ENCODE assay signal across 30 mouse cellular contexts in genomic region chr17:83691379-83691778, GRCm38 (mm10). TPM values are rescaled to one million over a fixed set of nuclear protein-coding genes. Genes with fewer than 3 reads are reported as not detected.
DNase-seq lines count a peak whose midpoint lies in the region; ATAC-seq and TF ChIP-seq lines count a peak whose summit lies in the region.
"Had no signal": no experiment of that assay in that cellular context is flagged by ENCODE, and none has a peak within 500 bp of the region (broad histone marks: within the 10 kb centered on the region; RNA-seq: fewer than 3 reads in every experiment).

No protein-coding gene starts in this region.

- H3K4me2 ChIP-seq in liver, embryonic 13.5 days, result peak overlapping the region; percentile 19; the same call in 1 of the 2 replicates
- no peak overlapping the region for H3K4me2 ChIP-seq in hindbrain, postnatal 0 days (ENCODE audit: low read depth, low read length)
- H3K4me2 ChIP-seq: heart, embryonic 15.5 days; hindbrain, embryonic 13.5 days; limb, embryonic 15.5 days; midbrain, embryonic 13.5 days had no signal

- DNase-seq in G1E (ENCODE audit: low spot score), result peak; percentile 27
- DNase-seq in liver, embryonic 13.5 days, result peak; percentile 55
- DNase-seq in hindbrain, postnatal 0 days (ENCODE audit: low spot score), result no peak
- no peak for DNase-seq in yolk sac, embryonic 10.5 days (ENCODE audit: low spot score)
- DNase-seq in left cerebral cortex, adult 9 months (ENCODE audit: low spot score in 2 of 2), result no peak
- DNase-seq: B cell, adult 2 months; cerebellum, adult 11-12 months; cerebellum, postnatal 10 days; gastrocnemius, postnatal 25 days; heart, adult 2 months; heart, postnatal 36 days; kidney, adult 2 months; kidney, postnatal 25 days; left cerebral cortex, postnatal 4 days; lung, postnatal 4 days had no signal

- no peak for TF ChIP-seq POLR2A in ES-Bruce4 (IDR thresholded peaks at IDR 0.05; ENCODE audit: insufficient read depth, low read length)

- H3K9me3 ChIP-seq in ES-Bruce4 (replicated peaks; ENCODE audit: control insufficient read depth, insufficient read depth, low read length, poor library complexity, severe bottlenecking), result no peaks in the 10 kb centered on the region
- peaks cover 7% of the 10 kb centered on the region for H3K9me3 ChIP-seq in G1E (replicated peaks)
- H3K9me3 ChIP-seq in liver, embryonic 13.5 days (replicated peaks), result 0 out of 2 replicates have a peak, but pooled peaks cover 3% of the 10 kb centered on the region
- no peaks in the 10 kb centered on the region for H3K9me3 ChIP-seq in hindbrain, postnatal 0 days (ENCODE audit: low read length)
- H3K9me3 ChIP-seq: heart, embryonic 15.5 days; hindbrain, embryonic 13.5 days; limb, embryonic 15.5 days; midbrain, embryonic 13.5 days had no signal

- ATAC-seq in G1E (ENCODE audit: extremely low read depth, insufficient number of reproducible peaks, low FRiP score, poor library complexity, severe bottlenecking), result no peak; the same call in 1 of the 2 replicates
- ATAC-seq in liver, embryonic 13.5 days (ENCODE audit: low read depth), result peak; percentile 89
- peak; percentile 63 for ATAC-seq in megakaryocyte-erythroid progenitor cell, adult 5-6 weeks (replicated peaks; ENCODE audit: low FRiP score, low TSS enrichment, poor library complexity, severe bottlenecking)
- no peak for ATAC-seq in hindbrain, postnatal 0 days
- ATAC-seq in cerebellum, adult (ENCODE audit: insufficient number of reproducible peaks, low FRiP score, low TSS enrichment), result no peak
- ATAC-seq: inflammation-experienced regulatory T-cells, adult 6 months; midbrain, embryonic 13.5 days had no signal

- TF ChIP-seq EP300 in ES-Bruce4 (IDR thresholded peaks at IDR 0.05; ENCODE audit: insufficient read depth, low read depth, low read length), result no peak

- TF ChIP-seq CTCF in ES-Bruce4 (IDR thresholded peaks at IDR 0.05; ENCODE audit: low read depth, low read length) (no peak), G1E (IDR thresholded peaks at IDR 0.05; ENCODE audit: low read depth, low read length) (no peak)
- TF ChIP-seq CTCF in hindbrain, postnatal 0 days (IDR thresholded peaks at IDR 0.05; ENCODE audit: low read depth), result no peak

- H3K36me3 ChIP-seq in ES-Bruce4 (ENCODE audit: control insufficient read depth, insufficient read depth, low read length, poor library complexity, severe bottlenecking) (no peaks in the 10 kb centered on the region), G1E (replicated peaks) (no peaks in the 10 kb centered on the region)
- no peaks in the 10 kb centered on the region for H3K36me3 ChIP-seq in liver, embryonic 13.5 days
- no peaks in the 10 kb centered on the region for H3K36me3 ChIP-seq in hindbrain, postnatal 0 days (ENCODE audit: insufficient read depth, low read length)
- H3K36me3 ChIP-seq: embryonic facial prominence, embryonic 10.5 days; forebrain, embryonic 10.5 days; heart, embryonic 15.5 days; hindbrain, embryonic 13.5 days; limb, embryonic 15.5 days; midbrain, embryonic 13.5 days had no signal

- no peaks in the 10 kb centered on the region for H3K27me3 ChIP-seq in ES-Bruce4 (ENCODE audit: control insufficient read depth, insufficient read depth, low read length, poor library complexity, severe bottlenecking)
- H3K27me3 ChIP-seq in G1E (ENCODE audit: insufficient read depth, low read length), result no peaks in the 10 kb centered on the region
- H3K27me3 ChIP-seq in liver, embryonic 13.5 days, result no peaks in the 10 kb centered on the region
- H3K27me3 ChIP-seq in hindbrain, postnatal 0 days (ENCODE audit: insufficient read depth, low read length), result no peaks in the 10 kb centered on the region
- H3K27me3 ChIP-seq: CH12.LX; heart, embryonic 15.5 days; hindbrain, embryonic 13.5 days; limb, embryonic 15.5 days; midbrain, embryonic 13.5 days had no signal

- H3K4me3 ChIP-seq in ES-Bruce4 (ENCODE audit: low read depth, low read length) (no peak overlapping the region), G1E (ENCODE audit: low read depth, low read length) (peak overlapping the region; percentile 41; the same call in 1 of the 2 replicates)
- no peak overlapping the region for H3K4me3 ChIP-seq in liver, embryonic 13.5 days (replicated peaks)
- no peak overlapping the region for H3K4me3 ChIP-seq in hindbrain, postnatal 0 days (ENCODE audit: low read length)
- H3K4me3 ChIP-seq: embryonic facial prominence, embryonic 10.5 days; forebrain, embryonic 10.5 days; heart, adult 2 months; heart, embryonic 15.5 days; hindbrain, embryonic 13.5 days; limb, embryonic 15.5 days; midbrain, embryonic 13.5 days had no signal

- H3K4me1 ChIP-seq in ES-Bruce4 (ENCODE audit: control insufficient read depth, insufficient read depth, low read length) (peaks cover 5% of the 10 kb centered on the region), G1E (ENCODE audit: insufficient read depth, low read depth, low read length) (peaks cover 42% of the 10 kb centered on the region)
- peaks cover 46% of the 10 kb centered on the region for H3K4me1 ChIP-seq in liver, embryonic 13.5 days (replicated peaks)
- no peaks in the 10 kb centered on the region for H3K4me1 ChIP-seq in hindbrain, postnatal 0 days (ENCODE audit: insufficient read depth, low read length)
- H3K4me1 ChIP-seq: hindbrain, embryonic 13.5 days; limb, embryonic 15.5 days; midbrain, embryonic 13.5 days had no signal

- 24% methylated on average over 4 of the region's 4 CpGs for WGBS in liver, embryonic 13.5 days (ENCODE audit: insufficient replicate concordance)
- 79% methylated on average over 4 of the region's 4 CpGs for WGBS in hindbrain, postnatal 0 days

- H3K9ac ChIP-seq in ES-Bruce4 (ENCODE audit: low read depth, poor library complexity, severe bottlenecking), result no peak overlapping the region
- peak overlapping the region; percentile 50 for H3K9ac ChIP-seq in liver, embryonic 13.5 days
- no peak overlapping the region for H3K9ac ChIP-seq in hindbrain, postnatal 0 days (replicated peaks; ENCODE audit: low read length)
- H3K9ac ChIP-seq: heart, embryonic 15.5 days; hindbrain, embryonic 13.5 days; limb, embryonic 15.5 days; midbrain, embryonic 13.5 days had no signal

- H3K27ac ChIP-seq in ES-Bruce4 (ENCODE audit: insufficient read depth, low read length), result peak overlapping the region; percentile 42; the same call in 1 of the 2 replicates
- H3K27ac ChIP-seq in liver, embryonic 13.5 days, result peak overlapping the region; percentile 71
- no peak overlapping the region for H3K27ac ChIP-seq in hindbrain, postnatal 0 days
- H3K27ac ChIP-seq: embryonic facial prominence, embryonic 10.5 days; forebrain, embryonic 10.5 days; heart, adult 2 months; hindbrain, embryonic 13.5 days; limb, embryonic 15.5 days; midbrain, embryonic 13.5 days; stomach, postnatal 0 days had no signal

RNA-seq across cellular contexts. Expression of gene Mta3, which starts 14.6 kb away (rescaled TPM):
- polyA plus RNA-seq in ES-Bruce4 (2011; ENCODE audit: insufficient read depth, insufficient read length, low read depth, missing spikeins), result 162 and 164 TPM in 2 replicates
- total RNA-seq in G1E (2014; fragmentation: Nextera tagmentation), result 169 and 179 TPM in 2 replicates
- total RNA-seq in G1E (2017), result 33.7 and 35.3 TPM in 2 replicates
- polyA plus RNA-seq in G1E (2012), result 114 and 126 TPM in 2 replicates
- polyA plus RNA-seq in liver, embryonic 13.5 days (2015; fragmentation: Nextera tagmentation; extraction: Ambion mirVana), result 44.1 and 50.4 TPM in 2 replicates
- total RNA-seq in megakaryocyte-erythroid progenitor cell, adult 5-6 weeks (2014; fragmentation: Nextera tagmentation), result 76.4 and 86.3 TPM in 2 replicates
- 68.2 and 77.5 TPM in 2 replicates for total RNA-seq in megakaryocyte-erythroid progenitor cell, adult 5-6 weeks (2017)
- 31.7 and 58.5 TPM in 2 replicates for total RNA-seq in hindbrain, postnatal 0 days (2014; rRNA removed)
- polyA plus RNA-seq in hindbrain, postnatal 0 days (2015; fragmentation: Nextera tagmentation; extraction: Ambion mirVana), result 33.0 and 36.8 TPM in 2 replicates

RNA-seq across cellular contexts. Expression of gene Kcng3, which starts 59.7 kb away (rescaled TPM):
- polyA plus RNA-seq in ES-Bruce4 (2011; ENCODE audit: insufficient read depth, insufficient read length, low read depth, missing spikeins) (1.1 and 1.3 TPM in 2 replicates), G1E (2012) (not detected in 2 replicates)
- total RNA-seq in G1E (2014; fragmentation: Nextera tagmentation) (not detected in 2 replicates), G1E (2017) (0.05 and 0.17 TPM in 2 replicates)
- polyA plus RNA-seq in liver, embryonic 13.5 days (2015; fragmentation: Nextera tagmentation; extraction: Ambion mirVana), result 0.03 TPM in 1 of 2 replicates, not detected in the other
- total RNA-seq in megakaryocyte-erythroid progenitor cell, adult 5-6 weeks (2014; fragmentation: Nextera tagmentation), result 0.17 TPM in 1 of 2 replicates, not detected in the other
- 0.23 TPM in 1 of 2 replicates, not detected in the other for total RNA-seq in megakaryocyte-erythroid progenitor cell, adult 5-6 weeks (2017)
- total RNA-seq in hindbrain, postnatal 0 days (2014; rRNA removed), result 2.2 and 3.2 TPM in 2 replicates
- 0.06 and 0.11 TPM in 2 replicates for polyA plus RNA-seq in hindbrain, postnatal 0 days (2015; fragmentation: Nextera tagmentation; extraction: Ambion mirVana)
- total RNA-seq: CH12.LX; gastrocnemius, postnatal 25 days; heart, adult 2 months; monocyte, adult 5-6 weeks; neutrophil, adult 5-6 weeks had no signal
- polyA plus RNA-seq: embryonic facial prominence, embryonic 10.5 days; forebrain, embryonic 10.5 days; heart, embryonic 15.5 days; inflammation-experienced regulatory T-cells, adult 6 months; limb, embryonic 15.5 days; lung, embryonic 16.5 days; midbrain, embryonic 13.5 days; stomach, postnatal 0 days had no signal

Comparison
In these comparisons a context has a peak if more than half of its experiments do, and no peak if none do; other contexts are left out.
1. ATAC-seq: peak in liver, embryonic 13.5 days (single experiment) and megakaryocyte-erythroid progenitor cell, adult 5-6 weeks (single experiment); none in G1E (single experiment), hindbrain, postnatal 0 days (single experiment) and cerebellum, adult (single experiment).
2. DNase-seq: peak in G1E (single experiment) and liver, embryonic 13.5 days (single experiment); none in hindbrain, postnatal 0 days (single experiment), yolk sac, embryonic 10.5 days (single experiment) and left cerebral cortex, adult 9 months (0 of 2).